Mouse (Mus musculus) spleen, adult 2 months (tissue): ENCODE data around the gene Cerkl.

Experiments used
- CTCF ChIP-seq: fragments of 200-500 bp; IDR thresholded peaks from 2 replicates; pipeline ENCODE4 v1.5.1; 2011; ENCODE audit warnings: mild to moderate bottlenecking, inconsistent platforms; ENCODE audit not compliant: insufficient read depth, insufficient read length, insufficient replicate concordance; ENCODE audit errors: extremely low read depth
- POLR2A ChIP-seq: fragments of 200-500 bp; IDR thresholded peaks from 2 replicates; pipeline ENCODE4 v1.6.1; 2011; ENCODE audit warnings: low read depth, low read length, inconsistent platforms

DNA sequence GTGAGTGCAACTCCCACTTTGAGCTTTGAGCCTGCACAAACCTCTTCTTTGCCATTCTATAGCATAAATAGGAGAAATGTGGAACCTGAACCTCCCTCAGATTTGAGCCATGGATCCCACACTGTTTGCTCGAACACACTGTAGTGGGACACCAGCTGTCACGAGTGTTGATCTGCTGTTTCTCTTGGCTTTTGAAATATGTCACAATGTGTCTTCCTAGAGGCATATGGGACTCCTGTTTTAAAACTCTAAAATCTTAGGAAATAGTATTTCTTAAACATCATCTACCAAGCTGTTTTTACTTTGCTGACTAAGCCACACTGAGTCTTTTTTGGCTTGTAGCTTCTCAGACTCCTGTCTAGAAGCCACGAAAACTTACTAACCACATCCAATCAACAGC is 98.8 kb downstream of the Cerkl start:
- no peak for TF ChIP-seq CTCF
- TF ChIP-seq POLR2A, result no peak
